Mouse (Mus musculus) bone marrow, adult 2 months (tissue): Measurements from ENCODE around the gene Gm9803.

ENCODE experiments used
- CTCF ChIP-seq: fragments of 200-500 bp; IDR thresholded peaks from 2 replicates; pipeline ENCODE4 v1.5.1; 2011; ENCODE audit warnings: low read length, control low read depth; ENCODE audit not compliant: control insufficient read depth, insufficient read depth
- POLR2A ChIP-seq: fragments of 200-500 bp; IDR thresholded peaks from 2 replicates; pipeline ENCODE4 v1.6.1; 2011; ENCODE audit warnings: low read depth, mild to moderate bottlenecking, control low read depth, low read length, borderline replicate concordance; ENCODE audit not compliant: control insufficient read depth

GRCm38 (mm10) chr10:43551388-43551787 lies 27.5 kb downstream of the Gm9803 start:
- TF ChIP-seq CTCF (no peak), POLR2A (no peak)
